Mouse (Mus musculus) erythroblast, embryonic 14.5 days (primary cell): ENCODE results near the gene Gm17428.
"Not testable (repeated sequence)": the region's sequence is repeated elsewhere in the genome, so short reads cannot be mapped to it uniquely, and the experiment has no call there.

Source experiments
- GATA1 ChIP-seq: IDR thresholded peaks from 2 replicates; pipeline ENCODE4 v1.6.1; 2012; ENCODE audit warnings: low read length, inconsistent platforms, mixed read lengths
- TAL1 ChIP-seq: IDR thresholded peaks from 3 replicates; pipeline ENCODE4 v1.6.1; 2012; ENCODE audit warnings: low read length, inconsistent platforms, mixed read lengths

- not testable (repeated sequence) for TF ChIP-seq GATA1, TAL1
Observed at GRCm38 (mm10) chr14:54947008-54947407, 29.7 kb upstream of the Gm17428 start.
